Mouse (Mus musculus): ENCODE results near the gene Uchl4.
"Not testable (repeated sequence)": the region's sequence is repeated elsewhere in the genome, so short reads cannot be mapped to it uniquely, and the experiment has no call there.

Gene Uchl4

DNA sequence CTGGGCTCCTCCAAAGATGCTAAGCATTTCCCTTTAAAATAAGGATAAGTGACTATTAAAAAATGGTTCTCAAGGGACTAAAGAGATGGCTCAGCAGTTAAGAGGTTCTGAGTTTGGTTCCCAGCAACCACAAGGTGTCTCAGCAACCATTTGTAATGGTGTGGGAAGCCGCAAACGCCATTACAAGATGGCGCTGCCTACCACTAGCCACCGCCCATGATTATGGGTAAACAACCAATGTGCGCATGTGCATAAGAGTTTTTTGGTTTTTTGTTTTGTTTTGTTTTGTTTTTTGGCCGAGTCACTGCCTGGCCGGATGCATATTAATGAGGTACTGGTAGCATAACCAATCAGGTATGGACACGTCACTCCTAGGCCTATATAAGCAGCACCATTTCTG lies 33.8 kb downstream of the Uchl4 start:
- in situ Hi-C loops (cut with MboI; ENCODE audit: unreplicated experiment in 2 of 2): not testable (repeated sequence)

DNA sequence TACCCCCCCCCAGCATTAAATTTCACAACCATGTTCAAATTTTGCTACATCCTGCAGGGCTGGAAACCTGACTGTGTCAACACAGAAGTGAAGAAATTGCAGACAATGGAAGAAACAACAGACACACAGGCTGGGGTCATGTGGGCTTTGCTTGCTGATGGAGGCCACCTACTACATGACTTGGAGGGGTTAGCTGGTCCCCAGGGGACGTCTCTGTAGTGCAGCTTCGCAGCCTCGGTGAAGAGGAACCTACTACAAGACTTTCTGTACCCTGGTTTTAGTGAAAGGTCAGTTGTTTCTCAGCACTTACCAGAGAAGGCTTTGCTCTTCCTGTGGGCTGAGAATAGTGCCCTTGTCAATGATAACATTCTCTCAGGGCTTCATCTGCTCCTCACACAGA lies 36.2 kb downstream of the Uchl4 start:
- in situ Hi-C loops (cut with MboI; ENCODE audit: unreplicated experiment in 2 of 2): loop anchor here (5.0 to 10.0 kb wide), 3 partner anchors 129 to 854 kb away; no protein-coding TSS in a partner anchor

DNA sequence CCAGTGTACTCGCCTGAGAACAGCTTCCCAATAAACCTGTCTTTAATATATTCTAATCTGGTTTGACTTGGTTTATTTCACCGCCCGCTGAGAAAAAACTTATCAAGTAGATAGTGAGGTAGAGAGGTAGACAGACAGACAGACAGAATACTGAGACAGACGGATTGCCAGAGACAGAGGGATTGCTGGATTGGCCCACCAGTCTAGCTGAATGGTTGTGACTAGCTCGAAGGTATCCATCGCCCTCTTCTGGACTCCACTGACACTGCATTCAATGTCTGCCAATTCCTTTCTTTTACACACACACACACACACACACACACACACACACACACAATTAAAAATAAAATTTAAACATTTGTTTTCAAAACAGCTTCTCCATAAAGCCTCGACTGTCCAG lies 37.6 kb downstream of the Uchl4 start:
- in situ Hi-C loops (cut with MboI; ENCODE audit: unreplicated experiment in 2 of 2): loop anchor here (5.0 to 10.0 kb wide), 3 partner anchors 130 to 852 kb away; no protein-coding TSS in a partner anchor

DNA sequence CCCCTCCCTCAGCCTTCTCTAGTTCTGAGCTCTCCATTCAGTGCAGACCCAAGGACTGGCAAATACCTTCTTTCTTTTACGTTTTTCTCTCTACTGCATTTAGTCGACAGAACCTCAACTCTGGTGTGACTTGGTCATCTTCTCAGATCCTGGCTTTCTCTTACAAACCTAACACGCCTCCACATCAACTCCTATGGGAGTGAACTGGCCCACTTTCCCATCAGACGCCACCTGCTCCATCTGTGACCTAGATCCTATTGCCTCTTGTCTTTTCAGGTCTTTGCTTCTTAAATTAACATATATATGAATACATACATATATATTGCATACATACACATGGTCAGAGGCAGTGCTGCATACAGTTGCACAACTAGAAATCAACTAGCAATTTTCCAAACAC lies 38.8 kb downstream of the Uchl4 start:
- in situ Hi-C loops (cut with MboI; ENCODE audit: unreplicated experiment in 2 of 2): loop anchor here (5.0 to 10.0 kb wide), 3 partner anchors 131 to 851 kb away; no protein-coding TSS in a partner anchor

DNA sequence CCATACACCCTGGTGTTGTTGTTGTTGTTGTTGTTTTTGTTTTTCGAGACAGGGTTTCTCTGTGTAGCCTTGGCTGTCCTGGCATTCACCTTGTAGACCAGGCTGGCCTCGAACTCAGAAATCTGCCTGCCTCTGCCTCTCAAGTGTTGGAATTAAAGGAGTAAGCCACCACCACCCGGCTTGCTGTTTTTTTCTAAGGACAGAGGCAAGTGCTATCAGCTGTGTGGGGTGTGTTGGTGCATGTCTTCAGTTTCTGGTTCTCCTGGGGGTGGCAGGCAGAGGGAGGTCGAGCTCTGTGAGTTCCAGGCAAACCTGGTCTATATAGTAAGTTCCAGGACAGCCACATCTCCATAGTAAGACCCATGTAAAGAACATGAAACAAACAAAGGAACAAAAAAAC lies 39.3 kb downstream of the Uchl4 start:
- in situ Hi-C loops (cut with MboI; ENCODE audit: unreplicated experiment in 2 of 2): loop anchor here (5.0 to 10.0 kb wide), 3 partner anchors 132 to 851 kb away; no protein-coding TSS in a partner anchor

DNA sequence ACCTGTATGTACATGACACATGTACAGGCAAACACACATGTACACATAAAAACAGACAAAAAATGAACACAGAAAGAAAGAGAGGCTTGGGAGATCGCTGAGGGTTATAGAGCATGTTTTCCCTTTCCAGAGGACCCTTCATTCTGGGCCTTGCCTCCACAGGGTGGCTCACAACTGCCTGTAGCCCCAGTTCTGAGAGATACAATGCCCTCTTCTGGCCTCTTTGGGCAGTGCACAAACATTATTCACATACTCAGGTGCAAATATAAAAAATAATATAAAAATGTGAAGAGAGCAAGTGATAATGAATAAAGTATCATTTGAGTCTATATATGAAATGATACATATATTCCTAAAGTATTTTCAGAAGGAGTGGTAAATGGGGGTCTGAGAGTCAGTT lies 39.9 kb downstream of the Uchl4 start:
- in situ Hi-C loops (cut with MboI; ENCODE audit: unreplicated experiment in 2 of 2): loop anchor here (5.0 to 10.0 kb wide), 4 partner anchors 72 to 850 kb away; no protein-coding TSS in a partner anchor

DNA sequence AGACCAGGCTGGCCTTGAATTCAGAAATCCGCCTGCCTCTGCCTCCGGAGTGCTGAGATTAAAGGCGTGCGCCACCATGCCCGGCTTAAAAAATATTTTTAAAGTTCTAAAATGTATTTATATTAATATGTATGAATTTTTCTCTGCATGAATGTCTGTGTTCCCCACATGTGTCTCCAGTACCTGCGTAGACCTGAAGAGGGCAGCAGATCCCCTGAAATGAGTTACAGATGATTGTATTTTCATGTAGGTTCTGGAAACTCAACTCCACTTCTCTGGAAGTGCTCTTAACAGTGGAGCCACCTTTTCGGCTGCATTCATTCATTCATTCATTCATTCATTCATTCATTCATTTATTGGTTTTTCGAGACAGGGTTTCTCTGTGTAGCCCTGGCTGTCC lies 42.7 kb downstream of the Uchl4 start:
- in situ Hi-C loops (cut with MboI; ENCODE audit: unreplicated experiment in 2 of 2): loop anchor here (5.0 to 10.0 kb wide), 2 partner anchors 70 to 847 kb away; no protein-coding TSS in a partner anchor

DNA sequence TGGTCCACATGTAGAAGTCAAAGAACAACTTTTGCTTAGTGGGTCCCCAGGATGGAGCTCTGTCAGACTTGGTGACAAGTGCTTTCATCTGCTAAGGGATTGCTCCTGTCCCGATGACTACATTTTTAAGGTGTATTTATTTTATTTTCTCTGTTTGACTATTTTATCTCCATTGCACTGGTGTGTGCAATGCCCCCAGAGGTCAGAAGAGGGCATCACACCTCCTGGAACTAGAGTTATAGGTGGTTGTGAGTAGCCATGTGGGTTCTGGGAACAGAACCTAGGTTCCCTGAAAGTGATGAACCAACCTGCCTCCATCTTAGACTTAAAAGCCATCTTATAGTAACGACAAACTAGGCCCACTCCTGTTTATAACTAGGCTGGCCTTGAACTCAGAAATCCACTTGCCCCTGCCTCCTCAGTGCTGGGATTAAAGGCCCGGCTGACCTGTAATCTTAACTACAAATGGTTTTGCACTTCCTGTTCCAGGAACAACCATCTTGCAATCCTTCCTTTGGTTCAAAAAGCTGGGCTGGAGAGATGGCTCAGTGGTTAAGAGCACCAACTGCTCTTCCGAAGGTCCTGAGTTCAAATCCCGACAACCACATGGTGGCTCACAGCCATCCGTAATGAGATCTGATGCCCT lies 43.8 kb downstream of the Uchl4 start:
- in situ Hi-C loops (cut with MboI; ENCODE audit: unreplicated experiment in 2 of 2): loop anchor here (5.0 to 10.0 kb wide), 2 partner anchors 69 to 846 kb away; no protein-coding TSS in a partner anchor

DNA sequence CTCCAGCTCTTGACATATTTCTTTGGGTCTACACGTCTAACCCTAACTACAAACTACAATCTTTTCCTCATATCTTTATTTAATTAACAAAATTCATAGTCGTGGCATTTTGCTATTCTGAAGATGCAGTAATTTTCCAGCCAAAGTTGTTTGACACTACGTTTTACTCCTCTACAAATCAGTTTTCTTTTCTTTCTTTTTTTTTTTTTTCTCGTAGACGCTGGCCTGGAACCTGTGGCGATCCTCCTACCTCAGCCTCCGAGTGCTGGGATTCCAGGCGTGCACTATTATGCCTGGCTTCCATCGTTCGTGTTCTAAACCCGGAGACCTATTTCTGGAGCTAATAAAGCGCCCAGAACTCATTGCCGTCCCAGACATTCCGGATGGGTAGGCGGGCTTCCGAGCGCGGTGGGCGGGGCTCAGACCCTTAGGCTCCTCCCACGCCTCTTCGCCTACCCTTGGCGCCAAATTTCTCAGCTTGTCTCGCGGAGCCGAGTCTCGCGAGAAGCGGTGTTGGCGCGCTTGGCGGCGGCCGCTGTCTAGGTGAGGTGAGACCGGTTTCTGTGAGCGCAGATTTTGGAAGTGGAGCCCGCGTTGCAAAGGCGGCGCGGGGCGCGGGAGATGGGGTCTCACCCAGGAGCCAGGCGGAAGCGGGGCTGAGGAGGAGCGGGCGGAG lies 46.2 kb downstream of the Uchl4 start, which contains the start of gene Tipin:
Gene Tipin (plus strand): TSS at position 477 of the 676 bp plus-strand sequence.
- in situ Hi-C loops (cut with MboI; ENCODE audit: unreplicated experiment in 2 of 2): loop anchor here (5.0 to 10.0 kb wide), 3 partner anchors 366 to 681 kb away; partner anchors contain the start of gene Ints14 (in 1 of the 2)

DNA sequence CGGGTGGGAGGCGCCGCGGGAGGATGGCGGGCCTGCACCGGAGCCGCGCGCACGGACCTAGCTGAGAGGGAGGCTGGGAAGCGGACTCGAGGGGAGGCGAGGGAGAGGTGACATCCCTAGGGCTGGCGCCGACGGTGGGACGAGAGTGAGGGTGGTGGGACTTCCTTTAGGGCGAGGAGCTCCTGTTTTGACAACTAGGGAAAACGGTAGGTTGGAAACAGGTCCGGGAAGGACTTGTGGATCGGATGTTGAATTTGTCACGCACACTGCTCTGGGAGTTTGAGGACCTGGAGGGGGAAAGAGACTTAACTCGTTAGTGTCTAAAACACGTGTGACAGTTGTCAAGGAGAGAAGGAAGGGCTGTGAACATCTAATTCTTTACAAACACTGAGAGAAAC lies 46.8 kb downstream of the Uchl4 start:
- in situ Hi-C loops (cut with MboI; ENCODE audit: unreplicated experiment in 2 of 2): loop anchor here (5.0 to 10.0 kb wide), 3 partner anchors 367 to 681 kb away; partner anchors contain the start of gene Ints14 (in 1 of the 2)

DNA sequence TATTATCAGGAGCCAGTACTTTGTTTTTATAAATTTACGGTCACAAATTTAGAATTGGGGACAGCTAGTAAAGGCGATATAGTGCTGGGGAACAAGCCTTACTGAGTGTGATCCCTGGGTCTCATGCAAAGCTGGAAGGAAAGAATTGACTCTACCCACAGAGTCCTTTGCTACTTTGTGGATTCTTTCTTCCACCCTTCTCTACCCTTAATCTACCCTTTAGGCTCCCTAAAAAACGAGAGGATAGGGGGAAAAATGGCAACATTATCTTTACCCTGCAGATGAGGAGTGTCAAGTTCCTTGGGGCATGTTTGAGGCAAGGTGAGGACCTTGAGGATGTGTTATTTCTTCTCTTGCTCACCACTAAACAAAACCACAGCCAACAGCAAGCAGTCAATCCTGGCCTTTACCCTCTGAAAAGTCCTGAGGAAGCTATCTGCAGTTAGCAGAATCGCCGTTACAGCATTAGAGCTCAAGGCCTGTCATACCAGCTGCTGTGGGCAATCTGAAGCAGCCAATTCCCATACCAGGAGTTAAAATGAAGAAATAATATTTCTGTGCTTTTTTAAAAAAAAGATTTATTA lies 47.5 kb downstream of the Uchl4 start:
- in situ Hi-C loops (cut with MboI; ENCODE audit: unreplicated experiment in 2 of 2): loop anchor here (5.0 to 10.0 kb wide), 3 partner anchors 368 to 680 kb away; partner anchors contain the start of gene Ints14 (in 1 of the 2)

Measured in v-Abl transformed pro-B cells (cell line).